Mouse (Mus musculus) liver, embryonic 11.5 days (tissue): ENCODE results near the gene Ap4s1. TPM values are rescaled to one million over a fixed set of nuclear protein-coding genes. Genes with fewer than 3 reads are reported as not detected.

Experiments used
- ATAC-seq: fragments of 200-750 bp; cut with Nextera tagmentation; replicated peaks from 2 replicates; pipeline ENCODE4 v1.8.0; 2017; ENCODE audit warnings: moderate number of reproducible peaks, mild to moderate bottlenecking, moderate TSS enrichment, moderate library complexity; ENCODE audit not compliant: low FRiP score
- DNase-seq: peaks from one replicate; pipeline ENCODE4 v3.0.0-alpha.2; 2017; ENCODE audit warnings: low spot score
- H3K27ac ChIP-seq: fragments of 300-500 bp; sonication (generic); 2 replicates; pipeline ENCODE4 v1.5.1; 2014; ENCODE audit warnings: mild to moderate bottlenecking, low read depth, low read length, control low read depth
- H3K27me3 ChIP-seq: fragments of 300-500 bp; sonication (generic); replicated peaks from 2 replicates; pipeline ENCODE4 v1.6.1; 2014; ENCODE audit warnings: low read length, mixed read lengths; ENCODE audit not compliant: control insufficient read depth, insufficient read depth
- H3K36me3 ChIP-seq: fragments of 300-500 bp; sonication (generic); 2 replicates; pipeline ENCODE4 v1.6.1; 2014; ENCODE audit warnings: mild to moderate bottlenecking, low read length, moderate library complexity, mixed read lengths; ENCODE audit not compliant: control insufficient read depth, insufficient read depth
- H3K4me1 ChIP-seq: fragments of 300-500 bp; sonication (generic); replicated peaks from 2 replicates; pipeline ENCODE4 v1.6.1; 2014; ENCODE audit warnings: low read length, mixed read lengths; ENCODE audit not compliant: control insufficient read depth, insufficient read depth
- H3K4me2 ChIP-seq: fragments of 300-500 bp; sonication (generic); 2 replicates; pipeline ENCODE4 v1.6.1; 2014; ENCODE audit warnings: mild to moderate bottlenecking, control low read depth, moderate library complexity
- H3K4me3 ChIP-seq: fragments of 300-500 bp; sonication (generic); 2 replicates; pipeline ENCODE4 v1.5.1; 2014; ENCODE audit warnings: low read depth, low read length, control low read depth
- H3K9ac ChIP-seq: fragments of 300-500 bp; sonication (generic); 2 replicates; pipeline ENCODE4 v1.6.1; 2014; ENCODE audit warnings: low read depth, low read length, control low read depth
- H3K9me3 ChIP-seq: fragments of 300-500 bp; sonication (generic); 2 replicates; pipeline ENCODE4 v1.6.1; 2016; ENCODE audit warnings: low read length, inconsistent platforms, mixed read lengths; ENCODE audit not compliant: control insufficient read depth
- WGBS: fragments of 180-500 bp; shearing (Covaris S2); extraction: QIAGEN DNeasy Blood & Tissue Kit; methylation state at CpG from one replicate; pipeline ENCODE4 v1.1.7; 2014; 5-methylcytosine and 5-hydroxymethylcytosine counted together
- polyA plus RNA-seq: library from polyadenylated mRNA; unstranded; fragments of >200 nt; fragmentation: Nextera tagmentation; extraction: Ambion mirVana; gene quantifications from 2 replicates; pipeline ENCODE4 v1.2.1, GENCODE M21; 2014

Gene Ap4s1
- polyA plus RNA-seq, 1 experiment from 2014 or later, result 26.5 TPM

GRCm38 (mm10) chr12:51768702-51769101 lies 77.9 kb downstream of the Ap4s1 start:
- 91% methylated on average over 15 of the region's 15 CpGs for WGBS
- H3K36me3 ChIP-seq, result peaks cover 44% of the 10 kb centered on the region

GRCm38 (mm10) chr12:51784842-51785241 lies 94.0 kb downstream of the Ap4s1 start:
- DNase-seq (no peak), ATAC-seq (0 out of 2 replicates have a peak, but pooled peaks have one; percentile 36)
- Histone ChIP-seq H3K9me3 (no peaks in the 10 kb centered on the region), H3K4me2 (no peak overlapping the region), H3K4me3 (no peak overlapping the region), H3K36me3 (peaks cover 55% of the 10 kb centered on the region), H3K27ac (no peak overlapping the region), H3K9ac (no peak overlapping the region), H3K4me1 (no peaks in the 10 kb centered on the region), H3K27me3 (no peaks in the 10 kb centered on the region)
- 86% methylated on average over 7 of the region's 7 CpGs for WGBS

More at GRCm38 (mm10) chr12:51768702-51769101, 77.9 kb downstream of the Ap4s1 start:
- DNase-seq (no peak), ATAC-seq (no peak)
- Histone ChIP-seq H3K4me2 (no peak overlapping the region), H3K4me1 (no peaks in the 10 kb centered on the region), H3K9me3 (no peaks in the 10 kb centered on the region), H3K27ac (no peak overlapping the region), H3K9ac (no peak overlapping the region), H3K4me3 (no peak overlapping the region), H3K27me3 (no peaks in the 10 kb centered on the region)

Other genes with a start within 250 kb of the Ap4s1 start
- gene Coch, start 97.7 kb upstream of the Ap4s1 start, polyA plus RNA-seq, result 0.44 and 1.9 TPM in 2 replicates
- 30.3 and 31.0 TPM in 2 replicates for gene Strn3, start 864 bp downstream of the Ap4s1 start, polyA plus RNA-seq
- gene Hectd1, start 138.5 kb downstream of the Ap4s1 start, polyA plus RNA-seq, result 59.4 and 60.0 TPM in 2 replicates